Mouse (Mus musculus): ENCODE data around the gene Ano10. TPM values are rescaled to one million over a fixed set of nuclear protein-coding genes. Genes with fewer than 3 reads are reported as not detected.

The Ano10 gene
- polyA plus RNA-seq, 3 experiments from 2014 or later = 13.5 to 24.3 (median 19.2) TPM

GRCm38 (mm10) chr9:122155193-122155592 is 139.0 kb downstream of the Ano10 start:
- ATAC-seq = no peak

GRCm38 (mm10) chr9:122153436-122153835 is 140.8 kb downstream of the Ano10 start:
- no peak for ATAC-seq

- ATAC-seq = no peak
These were observed 141.7 kb downstream of the Ano10 start for GRCm38 (mm10) chr9:122152501-122152900.

GRCm38 (mm10) chr9:122152063-122152462 is 142.2 kb downstream of the Ano10 start:
- ATAC-seq = no peak

- peak; percentile 79 for ATAC-seq
These were observed 144.0 kb downstream of the Ano10 start for GRCm38 (mm10) chr9:122149997-122150826.

- ATAC-seq = no peak
These were observed 145.9 kb downstream of the Ano10 start for GRCm38 (mm10) chr9:122148356-122148755.

GRCm38 (mm10) chr9:122146124-122146870 is 147.9 kb downstream of the Ano10 start:
- ATAC-seq = no peak

- no peak for ATAC-seq
These were observed 148.5 kb downstream of the Ano10 start for GRCm38 (mm10) chr9:122145677-122146076.

GRCm38 (mm10) chr9:122144776-122145175 is 149.4 kb downstream of the Ano10 start:
- no peak for ATAC-seq

GRCm38 (mm10) chr9:122143219-122143618 is 151.0 kb downstream of the Ano10 start:
- no peak for ATAC-seq

- ATAC-seq = no peak
These were observed 155.0 kb downstream of the Ano10 start for GRCm38 (mm10) chr9:122139236-122139635.

- no peak for ATAC-seq
These were observed 155.7 kb downstream of the Ano10 start for GRCm38 (mm10) chr9:122138371-122139029.

- ATAC-seq = no peak
These were observed 156.3 kb downstream of the Ano10 start for GRCm38 (mm10) chr9:122137960-122138359.

- no peak for ATAC-seq
These were observed 158.4 kb downstream of the Ano10 start for GRCm38 (mm10) chr9:122135885-122136170.

- ATAC-seq = no peak
These were observed 158.9 kb downstream of the Ano10 start for GRCm38 (mm10) chr9:122135095-122135884.

- no peak for ATAC-seq
These were observed 162.1 kb downstream of the Ano10 start for GRCm38 (mm10) chr9:122132145-122132544.

- ATAC-seq = no peak
These were observed 163.6 kb downstream of the Ano10 start for GRCm38 (mm10) chr9:122130666-122131065.

GRCm38 (mm10) chr9:122128686-122129085 is 165.5 kb downstream of the Ano10 start:
- ATAC-seq = peak; percentile 86

- no peak for ATAC-seq
These were observed 166.9 kb downstream of the Ano10 start for GRCm38 (mm10) chr9:122127271-122127785.

GRCm38 (mm10) chr9:122126790-122127189 is 167.4 kb downstream of the Ano10 start:
- no peak for ATAC-seq

Data from inflammation-experienced regulatory T-cells, adult 6 months (primary cell).